Mouse (Mus musculus): Measurements from ENCODE around the gene Rbx1. TPM values are rescaled to one million over a fixed set of nuclear protein-coding genes. Genes with fewer than 3 reads are reported as not detected.
"Not testable (repeated sequence)": the region's sequence is repeated elsewhere in the genome, so short reads cannot be mapped to it uniquely, and the experiment has no call there.

The Rbx1 gene
- polyA plus RNA-seq, 1 experiment from 2014 or later, result 612 TPM

GRCm38 (mm10) chr15:81465016-81465660 is 958 bp upstream of the Rbx1 start:
- Histone ChIP-seq H3K36me3 (replicated peaks) (peaks cover 28% of the 10 kb centered on the region), H3K27ac (peak overlapping the region; percentile 93), H3K4me3 (peak overlapping the region; percentile 72), H3K27me3 (ENCODE audit: poor library complexity, severe bottlenecking) (no peaks in the 10 kb centered on the region), H3K4me1 (peaks cover 24% of the 10 kb centered on the region), H3K9me3 (peaks cover 12% of the 10 kb centered on the region; the same call in 1 of the 2 replicates)
- DNase-seq (ENCODE audit: extremely low spot score, low spot score), result no peak
- 78% methylated on average over 12 of the region's 12 CpGs for WGBS

- H3K9me3 ChIP-seq, result peaks cover 9% of the 10 kb centered on the region; the same call in 1 of the 2 replicates
- WGBS, result 0% methylated on average over 15 of the region's 15 CpGs
- no peaks in the 10 kb centered on the region for H3K27me3 ChIP-seq (ENCODE audit: poor library complexity, severe bottlenecking)
- H3K27ac ChIP-seq, result peak overlapping the region; percentile 93
- no peak for DNase-seq (ENCODE audit: extremely low spot score, low spot score)
- peak overlapping the region; percentile 72 for H3K4me3 ChIP-seq
- H3K36me3 ChIP-seq (replicated peaks), result peaks cover 39% of the 10 kb centered on the region
- H3K4me1 ChIP-seq, result peaks cover 24% of the 10 kb centered on the region
Observed at GRCm38 (mm10) chr15:81466738-81467113, 630 bp downstream of the Rbx1 start.

GRCm38 (mm10) chr15:81470735-81471134 is 4.6 kb downstream of the Rbx1 start:
- no peak for DNase-seq (ENCODE audit: extremely low spot score, low spot score)
- Histone ChIP-seq H3K9me3 (no peaks in the 10 kb centered on the region), H3K27me3 (ENCODE audit: poor library complexity, severe bottlenecking) (no peaks in the 10 kb centered on the region), H3K27ac (no peak overlapping the region), H3K4me1 (peaks cover 16% of the 10 kb centered on the region), H3K4me3 (no peak overlapping the region), H3K36me3 (replicated peaks) (peaks cover 76% of the 10 kb centered on the region)
- 88% methylated on average over 8 of the region's 8 CpGs for WGBS

- Histone ChIP-seq H3K4me3 (no peak overlapping the region), H3K27me3 (ENCODE audit: poor library complexity, severe bottlenecking) (no peaks in the 10 kb centered on the region), H3K36me3 (replicated peaks) (peaks cover 80% of the 10 kb centered on the region), H3K4me1 (peaks cover 18% of the 10 kb centered on the region), H3K9me3 (no peaks in the 10 kb centered on the region), H3K27ac (no peak overlapping the region)
- DNase-seq (ENCODE audit: extremely low spot score, low spot score), result no peak
- 97% methylated on average over 5 of the region's 5 CpGs for WGBS
Observed at GRCm38 (mm10) chr15:81472256-81472655, 6.2 kb downstream of the Rbx1 start.

- 49% methylated on average over 3 of the region's 3 CpGs for WGBS
- H3K36me3 ChIP-seq (replicated peaks), result peaks cover 53% of the 10 kb centered on the region
- no peak overlapping the region for H3K27ac ChIP-seq
- no peaks in the 10 kb centered on the region for H3K9me3 ChIP-seq
- H3K4me1 ChIP-seq, result peaks cover 10% of the 10 kb centered on the region
- peaks cover under 1% of the 10 kb centered on the region; the same call in 1 of the 2 replicates for H3K27me3 ChIP-seq (ENCODE audit: poor library complexity, severe bottlenecking)
- no peak for DNase-seq (ENCODE audit: extremely low spot score, low spot score)
- no peak overlapping the region for H3K4me3 ChIP-seq
Observed at GRCm38 (mm10) chr15:81475654-81476053, 9.6 kb downstream of the Rbx1 start.

- DNase-seq (ENCODE audit: extremely low spot score, low spot score), result peak; percentile 58
- Histone ChIP-seq H3K36me3 (replicated peaks) (peaks cover 44% of the 10 kb centered on the region), H3K27ac (0 out of 2 replicates have a peak overlapping the region, but pooled peaks have one; percentile 37), H3K27me3 (ENCODE audit: poor library complexity, severe bottlenecking) (peaks cover 8% of the 10 kb centered on the region; the same call in 1 of the 2 replicates), H3K4me1 (peaks cover 17% of the 10 kb centered on the region), H3K4me3 (0 out of 2 replicates have a peak overlapping the region, but pooled peaks have one; percentile 10), H3K9me3 (no peaks in the 10 kb centered on the region)
- WGBS, result 1% methylated on average over 2 of the region's 2 CpGs
Observed at GRCm38 (mm10) chr15:81476597-81476996, 10.5 kb downstream of the Rbx1 start.

- Histone ChIP-seq H3K27me3 (ENCODE audit: poor library complexity, severe bottlenecking) (peaks cover 8% of the 10 kb centered on the region; the same call in 1 of the 2 replicates), H3K27ac (no peak overlapping the region), H3K4me1 (peaks cover 17% of the 10 kb centered on the region), H3K4me3 (no peak overlapping the region), H3K9me3 (no peaks in the 10 kb centered on the region), H3K36me3 (replicated peaks) (peaks cover 15% of the 10 kb centered on the region)
- no peak for DNase-seq (ENCODE audit: extremely low spot score, low spot score)
- WGBS, result 71% methylated on average over 21 of the region's 21 CpGs
Observed at GRCm38 (mm10) chr15:81479446-81480213, 13.5 kb downstream of the Rbx1 start.

- not testable (repeated sequence) for DNase-seq (ENCODE audit: extremely low spot score, low spot score)
- 80% methylated on average over 3 of the region's 3 CpGs for WGBS
Observed at GRCm38 (mm10) chr15:81480284-81480683, 14.2 kb downstream of the Rbx1 start.

GRCm38 (mm10) chr15:81480977-81481379 is 14.9 kb downstream of the Rbx1 start:
- Histone ChIP-seq H3K27ac (no peak overlapping the region), H3K9me3 (no peaks in the 10 kb centered on the region), H3K36me3 (replicated peaks) (peaks cover 2% of the 10 kb centered on the region; the same call in 1 of the 2 replicates), H3K27me3 (ENCODE audit: poor library complexity, severe bottlenecking) (peaks cover 8% of the 10 kb centered on the region; the same call in 1 of the 2 replicates), H3K4me1 (peaks cover 17% of the 10 kb centered on the region), H3K4me3 (peak overlapping the region; percentile 42)
- no peak for DNase-seq (ENCODE audit: extremely low spot score, low spot score)
- 12% methylated on average over 13 of the region's 13 CpGs for WGBS

More at GRCm38 (mm10) chr15:81480284-81480683, 14.2 kb downstream of the Rbx1 start:
- H3K27ac ChIP-seq; H3K9me3 ChIP-seq; H3K4me3 ChIP-seq; H3K27me3 ChIP-seq (ENCODE audit: poor library complexity, severe bottlenecking); H3K36me3 ChIP-seq (replicated peaks): not testable (repeated sequence)
- peaks cover 17% of the 10 kb centered on the region for H3K4me1 ChIP-seq

- no peaks in the 10 kb centered on the region for H3K36me3 ChIP-seq (replicated peaks)
- no peak for DNase-seq (ENCODE audit: extremely low spot score, low spot score)
- H3K27ac ChIP-seq, result no peak overlapping the region
- peaks cover 8% of the 10 kb centered on the region; the same call in 1 of the 2 replicates for H3K27me3 ChIP-seq (ENCODE audit: poor library complexity, severe bottlenecking)
- WGBS, result 87% methylated on average over 2 of the region's 2 CpGs
- H3K4me3 ChIP-seq, result no peak overlapping the region
- H3K4me1 ChIP-seq, result peaks cover 8% of the 10 kb centered on the region
- H3K9me3 ChIP-seq, result no peaks in the 10 kb centered on the region
Observed at GRCm38 (mm10) chr15:81482966-81483365, 16.9 kb downstream of the Rbx1 start.

- 88% methylated on average over 6 of the region's 6 CpGs for WGBS
- peaks cover 8% of the 10 kb centered on the region; the same call in 1 of the 2 replicates for H3K27me3 ChIP-seq (ENCODE audit: poor library complexity, severe bottlenecking)
- H3K9me3 ChIP-seq, result no peaks in the 10 kb centered on the region
- no peak overlapping the region for H3K4me3 ChIP-seq
- no peak overlapping the region for H3K27ac ChIP-seq
- H3K4me1 ChIP-seq, result peaks cover 8% of the 10 kb centered on the region
- no peak for DNase-seq (ENCODE audit: extremely low spot score, low spot score)
- no peaks in the 10 kb centered on the region for H3K36me3 ChIP-seq (replicated peaks)
Observed at GRCm38 (mm10) chr15:81483691-81484090, 17.6 kb downstream of the Rbx1 start.

- H3K4me1 ChIP-seq, result peaks cover 8% of the 10 kb centered on the region
- H3K4me3 ChIP-seq, result no peak overlapping the region
- no peaks in the 10 kb centered on the region for H3K9me3 ChIP-seq
- H3K36me3 ChIP-seq (replicated peaks), result no peaks in the 10 kb centered on the region
- H3K27me3 ChIP-seq (ENCODE audit: poor library complexity, severe bottlenecking), result peaks cover 8% of the 10 kb centered on the region; the same call in 1 of the 2 replicates
- no peak overlapping the region for H3K27ac ChIP-seq
- no peak for DNase-seq (ENCODE audit: extremely low spot score, low spot score)
- 81% methylated on average over 4 of the region's 4 CpGs for WGBS
Observed at GRCm38 (mm10) chr15:81485483-81485882, 19.4 kb downstream of the Rbx1 start.

GRCm38 (mm10) chr15:81503466-81503865 is 37.4 kb downstream of the Rbx1 start:
- Histone ChIP-seq H3K4me3 (no peak overlapping the region), H3K27ac (no peak overlapping the region), H3K27me3 (ENCODE audit: poor library complexity, severe bottlenecking) (no peaks in the 10 kb centered on the region), H3K36me3 (replicated peaks) (no peaks in the 10 kb centered on the region), H3K4me1 (no peaks in the 10 kb centered on the region), H3K9me3 (no peaks in the 10 kb centered on the region)
- 93% methylated on average over 2 of the region's 2 CpGs for WGBS
- DNase-seq (ENCODE audit: extremely low spot score, low spot score), result no peak
